Mouse (Mus musculus): Measurements from ENCODE around the gene H2al1c. TPM values are rescaled to one million over a fixed set of nuclear protein-coding genes. Genes with fewer than 3 reads are reported as not detected.
"Not testable (repeated sequence)": the region's sequence is repeated elsewhere in the genome, so short reads cannot be mapped to it uniquely, and the experiment has no call there.

The H2al1c gene
- polyA plus RNA-seq, 1 experiment from 2014 or later, result not detected

- H3K9ac ChIP-seq (ENCODE audit: low read depth, low read length); H3K4me3 ChIP-seq (ENCODE audit: low read depth, low read length); DNase-seq (ENCODE audit: low spot score); H3K27me3 ChIP-seq (replicated peaks; ENCODE audit: control insufficient read depth, insufficient read depth, low read length); H3K4me1 ChIP-seq (replicated peaks; ENCODE audit: control insufficient read depth, insufficient read depth, low read length); H3K36me3 ChIP-seq (ENCODE audit: control insufficient read depth, insufficient read depth, low read length); H3K9me3 ChIP-seq (ENCODE audit: control insufficient read depth, low read length); ATAC-seq (replicated peaks; ENCODE audit: low FRiP score); H3K4me2 ChIP-seq; H3K27ac ChIP-seq (ENCODE audit: low read depth, low read length): not testable (repeated sequence)
- WGBS, result no CpG with 5 or more reads among the region's 3 CpGs
Measured at GRCm38 (mm10) chrX:11298957-11299356, 6.5 kb upstream of the H2al1c start, which contains the start of gene H2al1a. Gene H2al1a, plus strand, starts transcription at chrX:11299257.

- ATAC-seq (replicated peaks; ENCODE audit: low FRiP score); DNase-seq (ENCODE audit: low spot score); H3K27ac ChIP-seq (ENCODE audit: low read depth, low read length); H3K9ac ChIP-seq (ENCODE audit: low read depth, low read length); H3K4me1 ChIP-seq (replicated peaks; ENCODE audit: control insufficient read depth, insufficient read depth, low read length); H3K9me3 ChIP-seq (ENCODE audit: control insufficient read depth, low read length); H3K36me3 ChIP-seq (ENCODE audit: control insufficient read depth, insufficient read depth, low read length); H3K4me3 ChIP-seq (ENCODE audit: low read depth, low read length); H3K27me3 ChIP-seq (replicated peaks; ENCODE audit: control insufficient read depth, insufficient read depth, low read length); H3K4me2 ChIP-seq: not testable (repeated sequence)
- 91% methylated on average over 1 of the region's 3 CpGs for WGBS
Measured at GRCm38 (mm10) chrX:11302132-11302531, 3.3 kb upstream of the H2al1c start, which contains the start of gene H2al1b. Gene H2al1b, plus strand, starts transcription at chrX:11302432.

- not testable (repeated sequence) for H3K27me3 ChIP-seq (replicated peaks; ENCODE audit: control insufficient read depth, insufficient read depth, low read length); H3K4me2 ChIP-seq; H3K36me3 ChIP-seq (ENCODE audit: control insufficient read depth, insufficient read depth, low read length); H3K27ac ChIP-seq (ENCODE audit: low read depth, low read length); H3K4me1 ChIP-seq (replicated peaks; ENCODE audit: control insufficient read depth, insufficient read depth, low read length); H3K9ac ChIP-seq (ENCODE audit: low read depth, low read length); H3K4me3 ChIP-seq (ENCODE audit: low read depth, low read length); ATAC-seq (replicated peaks; ENCODE audit: low FRiP score); H3K9me3 ChIP-seq (ENCODE audit: control insufficient read depth, low read length); DNase-seq (ENCODE audit: low spot score)
- WGBS, result no CpG with 5 or more reads among the region's 6 CpGs
Measured at GRCm38 (mm10) chrX:11308524-11308923, 3.1 kb downstream of the H2al1c start, which contains the start of gene H2al1d. Gene H2al1d, plus strand, starts transcription at chrX:11308824.

- H3K4me2 ChIP-seq; ATAC-seq (replicated peaks; ENCODE audit: low FRiP score); H3K9ac ChIP-seq (ENCODE audit: low read depth, low read length); H3K4me3 ChIP-seq (ENCODE audit: low read depth, low read length); H3K9me3 ChIP-seq (ENCODE audit: control insufficient read depth, low read length); H3K27ac ChIP-seq (ENCODE audit: low read depth, low read length); H3K36me3 ChIP-seq (ENCODE audit: control insufficient read depth, insufficient read depth, low read length); H3K27me3 ChIP-seq (replicated peaks; ENCODE audit: control insufficient read depth, insufficient read depth, low read length); H3K4me1 ChIP-seq (replicated peaks; ENCODE audit: control insufficient read depth, insufficient read depth, low read length); DNase-seq (ENCODE audit: low spot score): not testable (repeated sequence)
- no CpG with 5 or more reads among the region's 3 CpGs for WGBS
Measured at GRCm38 (mm10) chrX:11311634-11312033, 6.2 kb downstream of the H2al1c start, which contains the start of gene H2al1e. Gene H2al1e, plus strand, starts transcription at chrX:11311934.

- not testable (repeated sequence) for ATAC-seq (replicated peaks; ENCODE audit: low FRiP score); H3K27ac ChIP-seq (ENCODE audit: low read depth, low read length); H3K4me3 ChIP-seq (ENCODE audit: low read depth, low read length); H3K9me3 ChIP-seq (ENCODE audit: control insufficient read depth, low read length); DNase-seq (ENCODE audit: low spot score); H3K4me1 ChIP-seq (replicated peaks; ENCODE audit: control insufficient read depth, insufficient read depth, low read length); H3K27me3 ChIP-seq (replicated peaks; ENCODE audit: control insufficient read depth, insufficient read depth, low read length); H3K4me2 ChIP-seq; H3K36me3 ChIP-seq (ENCODE audit: control insufficient read depth, insufficient read depth, low read length); H3K9ac ChIP-seq (ENCODE audit: low read depth, low read length)
- no CpG with 5 or more reads among the region's 6 CpGs for WGBS
Measured at GRCm38 (mm10) chrX:11314858-11315257, 9.4 kb downstream of the H2al1c start, which contains the start of gene H2al1f. Gene H2al1f, plus strand, starts transcription at chrX:11315158.

GRCm38 (mm10) chrX:11317956-11318355 is 12.5 kb downstream of the H2al1c start, which contains the start of gene H2al1g:
Gene H2al1g, plus strand, starts transcription at chrX:11318256.
- H3K9me3 ChIP-seq (ENCODE audit: control insufficient read depth, low read length); H3K4me2 ChIP-seq; DNase-seq (ENCODE audit: low spot score); H3K27me3 ChIP-seq (replicated peaks; ENCODE audit: control insufficient read depth, insufficient read depth, low read length); H3K27ac ChIP-seq (ENCODE audit: low read depth, low read length); H3K4me1 ChIP-seq (replicated peaks; ENCODE audit: control insufficient read depth, insufficient read depth, low read length); H3K9ac ChIP-seq (ENCODE audit: low read depth, low read length); ATAC-seq (replicated peaks; ENCODE audit: low FRiP score); H3K36me3 ChIP-seq (ENCODE audit: control insufficient read depth, insufficient read depth, low read length); H3K4me3 ChIP-seq (ENCODE audit: low read depth, low read length): not testable (repeated sequence)
- WGBS, result no CpG with 5 or more reads among the region's 3 CpGs

GRCm38 (mm10) chrX:11321192-11321591 is 15.7 kb downstream of the H2al1c start, which contains the start of gene H2al1h:
Gene H2al1h, plus strand, starts transcription at chrX:11321492.
- H3K27ac ChIP-seq (ENCODE audit: low read depth, low read length); ATAC-seq (replicated peaks; ENCODE audit: low FRiP score); H3K4me2 ChIP-seq; H3K36me3 ChIP-seq (ENCODE audit: control insufficient read depth, insufficient read depth, low read length); H3K4me3 ChIP-seq (ENCODE audit: low read depth, low read length); H3K9ac ChIP-seq (ENCODE audit: low read depth, low read length); DNase-seq (ENCODE audit: low spot score); H3K9me3 ChIP-seq (ENCODE audit: control insufficient read depth, low read length); H3K27me3 ChIP-seq (replicated peaks; ENCODE audit: control insufficient read depth, insufficient read depth, low read length); H3K4me1 ChIP-seq (replicated peaks; ENCODE audit: control insufficient read depth, insufficient read depth, low read length): not testable (repeated sequence)
- no CpG with 5 or more reads among the region's 6 CpGs for WGBS

GRCm38 (mm10) chrX:11324359-11324758 is 18.9 kb downstream of the H2al1c start, which contains the start of gene H2al1i:
Gene H2al1i, plus strand, starts transcription at chrX:11324659.
- not testable (repeated sequence) for DNase-seq (ENCODE audit: low spot score); H3K4me1 ChIP-seq (replicated peaks; ENCODE audit: control insufficient read depth, insufficient read depth, low read length); H3K4me3 ChIP-seq (ENCODE audit: low read depth, low read length); ATAC-seq (replicated peaks; ENCODE audit: low FRiP score); H3K27ac ChIP-seq (ENCODE audit: low read depth, low read length); H3K36me3 ChIP-seq (ENCODE audit: control insufficient read depth, insufficient read depth, low read length); H3K9me3 ChIP-seq (ENCODE audit: control insufficient read depth, low read length); H3K4me2 ChIP-seq; H3K9ac ChIP-seq (ENCODE audit: low read depth, low read length); H3K27me3 ChIP-seq (replicated peaks; ENCODE audit: control insufficient read depth, insufficient read depth, low read length)
- 89% methylated on average over 3 of the region's 5 CpGs for WGBS

- H3K36me3 ChIP-seq (ENCODE audit: control insufficient read depth, insufficient read depth, low read length); H3K27ac ChIP-seq (ENCODE audit: low read depth, low read length); H3K4me1 ChIP-seq (replicated peaks; ENCODE audit: control insufficient read depth, insufficient read depth, low read length); H3K27me3 ChIP-seq (replicated peaks; ENCODE audit: control insufficient read depth, insufficient read depth, low read length); H3K9me3 ChIP-seq (ENCODE audit: control insufficient read depth, low read length); H3K4me3 ChIP-seq (ENCODE audit: low read depth, low read length); DNase-seq (ENCODE audit: low spot score); ATAC-seq (replicated peaks; ENCODE audit: low FRiP score); H3K4me2 ChIP-seq; H3K9ac ChIP-seq (ENCODE audit: low read depth, low read length): not testable (repeated sequence)
- 78% methylated on average over 2 of the region's 2 CpGs for WGBS
Measured at GRCm38 (mm10) chrX:11327522-11327921, 22.1 kb downstream of the H2al1c start, which contains the start of gene H2al1j. Gene H2al1j, plus strand, starts transcription at chrX:11327822.
